Mouse (Mus musculus): ENCODE data around the gene Fut1. TPM values are rescaled to one million over a fixed set of nuclear protein-coding genes. Genes with fewer than 3 reads are reported as not detected.

Fut1 gene
- polyA plus RNA-seq, 1 experiment from 2014 or later = not detected

DNA sequence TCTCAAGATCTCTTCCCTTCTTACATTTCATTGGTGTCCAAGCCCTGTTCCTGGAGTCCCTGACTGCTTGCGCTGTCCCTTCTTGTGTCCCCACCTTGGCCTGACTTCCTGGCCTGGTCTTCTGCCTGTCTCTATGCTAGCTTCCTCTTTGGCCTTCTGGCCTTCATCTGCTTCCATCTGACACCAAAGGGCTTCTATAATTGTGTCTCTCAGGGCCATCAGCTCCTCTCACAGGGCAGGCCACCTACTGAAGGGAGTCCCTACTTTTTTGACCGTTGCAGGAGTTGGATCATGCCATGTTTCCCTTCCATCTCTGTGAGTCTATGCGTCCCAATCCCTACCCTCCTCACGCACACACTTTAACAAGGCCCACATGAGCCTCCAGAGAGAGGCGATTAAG, 27.2 kb upstream of the Fut1 start:
- H3K27me3 ChIP-seq (ENCODE audit: low read depth, poor library complexity, severe bottlenecking) = no peaks in the 10 kb centered on the region
- peak overlapping the region; percentile 67 for H3K27ac ChIP-seq (replicated peaks)
- DNase-seq (ENCODE audit: low spot score) = no peak
- H3K9me3 ChIP-seq (replicated peaks) = no peaks in the 10 kb centered on the region
- H3K4me1 ChIP-seq = peaks cover 12% of the 10 kb centered on the region
- 95% methylated on average over 5 of the region's 5 CpGs for WGBS
- H3K36me3 ChIP-seq = peaks cover 21% of the 10 kb centered on the region
- 0 out of 2 replicates have a peak overlapping the region, but pooled peaks have one; percentile 45 for H3K4me3 ChIP-seq

DNA sequence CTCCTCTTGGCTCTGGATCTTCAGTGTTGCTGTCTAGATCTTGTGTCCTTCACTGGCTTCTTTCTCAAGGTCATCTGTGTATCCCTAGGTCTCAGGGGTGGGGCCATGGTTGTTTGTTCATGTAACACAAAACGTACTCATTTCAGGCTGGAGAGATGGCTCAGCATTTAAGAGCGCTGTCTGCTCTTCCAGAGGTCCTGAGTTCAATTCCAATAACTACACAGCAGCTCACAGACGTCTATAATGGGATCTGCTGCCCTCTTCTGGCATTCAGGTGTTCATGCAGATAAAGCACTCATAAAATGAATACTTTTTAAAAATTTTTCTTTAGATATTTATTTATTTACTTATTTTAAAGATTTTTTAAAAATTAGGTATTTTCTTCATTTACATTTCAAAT, 26.2 kb upstream of the Fut1 start:
- H3K4me3 ChIP-seq = no peak overlapping the region
- no peak overlapping the region for H3K27ac ChIP-seq (replicated peaks)
- H3K36me3 ChIP-seq = peaks cover 11% of the 10 kb centered on the region
- H3K4me1 ChIP-seq = peaks cover 12% of the 10 kb centered on the region
- no peak for DNase-seq (ENCODE audit: low spot score)
- H3K9me3 ChIP-seq (replicated peaks) = no peaks in the 10 kb centered on the region
- 64% methylated on average over 3 of the region's 3 CpGs for WGBS
- no peaks in the 10 kb centered on the region for H3K27me3 ChIP-seq (ENCODE audit: low read depth, poor library complexity, severe bottlenecking)

DNA sequence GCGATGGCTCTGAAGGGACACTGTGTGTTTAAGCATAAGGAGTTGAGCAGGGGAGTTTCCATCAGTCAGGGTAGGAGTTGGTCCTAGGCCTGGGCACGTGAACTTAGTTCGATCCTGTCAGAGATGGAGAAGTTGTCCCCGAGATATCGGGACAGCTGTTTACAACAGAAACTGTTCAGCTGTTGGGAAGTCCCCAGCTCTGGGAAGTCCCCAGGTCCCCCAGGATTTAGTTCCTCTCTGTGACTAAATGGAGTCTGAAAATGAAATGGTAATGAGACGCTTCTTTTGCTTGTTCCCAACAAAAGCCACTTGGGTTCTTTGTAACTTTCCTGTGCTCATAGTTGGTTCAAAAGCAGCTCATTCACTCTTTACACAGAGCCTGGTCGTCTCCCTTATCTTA, 25.2 kb upstream of the Fut1 start:
- no peaks in the 10 kb centered on the region for H3K9me3 ChIP-seq (replicated peaks)
- no peak overlapping the region for H3K27ac ChIP-seq (replicated peaks)
- DNase-seq (ENCODE audit: low spot score) = no peak
- peaks cover 6% of the 10 kb centered on the region; the same call in 1 of the 2 replicates for H3K36me3 ChIP-seq
- WGBS = 87% methylated on average over 7 of the region's 7 CpGs
- H3K27me3 ChIP-seq (ENCODE audit: low read depth, poor library complexity, severe bottlenecking) = no peaks in the 10 kb centered on the region
- H3K4me1 ChIP-seq = peaks cover 12% of the 10 kb centered on the region
- H3K4me3 ChIP-seq = no peak overlapping the region

DNA sequence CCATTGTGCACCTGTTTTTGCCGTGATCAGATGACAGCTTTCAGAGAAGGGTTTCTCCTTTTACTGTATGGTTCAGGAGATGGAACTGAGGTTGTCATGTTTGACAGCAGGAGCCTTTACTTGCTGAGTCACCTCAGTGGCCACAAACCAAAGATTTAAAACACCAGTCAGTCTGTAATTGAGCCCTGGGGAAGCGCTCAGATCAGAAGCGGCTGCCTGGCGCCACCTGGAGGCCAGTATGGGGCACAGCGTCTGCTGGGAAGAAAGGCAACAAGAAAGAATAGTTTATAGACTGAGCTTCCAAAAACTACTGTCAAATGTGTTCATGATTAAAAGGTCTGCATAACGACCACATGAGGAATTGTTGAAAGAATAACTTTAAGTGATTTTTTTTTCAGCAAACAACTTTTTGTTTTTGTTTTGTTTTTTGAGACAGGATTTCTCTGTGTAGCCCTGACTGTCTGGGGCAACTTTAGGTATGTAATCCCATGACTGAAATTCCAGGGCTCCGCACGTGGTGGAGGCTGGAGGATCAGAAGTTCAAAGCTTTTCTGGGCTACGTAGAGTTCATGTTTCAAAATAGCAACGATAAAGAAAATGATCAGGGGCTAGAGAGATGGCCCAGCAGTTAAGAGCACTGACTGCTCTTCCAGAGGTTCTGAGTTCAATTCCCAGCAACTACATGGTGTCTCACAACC, 23.8 kb upstream of the Fut1 start:
- no peak overlapping the region for H3K4me3 ChIP-seq
- H3K4me1 ChIP-seq = peaks cover 12% of the 10 kb centered on the region
- H3K27ac ChIP-seq (replicated peaks) = no peak overlapping the region
- WGBS = 26% methylated on average over 10 of the region's 10 CpGs
- no peaks in the 10 kb centered on the region for H3K36me3 ChIP-seq
- H3K9me3 ChIP-seq (replicated peaks) = no peaks in the 10 kb centered on the region
- H3K27me3 ChIP-seq (ENCODE audit: low read depth, poor library complexity, severe bottlenecking) = no peaks in the 10 kb centered on the region
- peak; percentile 65 for DNase-seq (ENCODE audit: low spot score)

DNA sequence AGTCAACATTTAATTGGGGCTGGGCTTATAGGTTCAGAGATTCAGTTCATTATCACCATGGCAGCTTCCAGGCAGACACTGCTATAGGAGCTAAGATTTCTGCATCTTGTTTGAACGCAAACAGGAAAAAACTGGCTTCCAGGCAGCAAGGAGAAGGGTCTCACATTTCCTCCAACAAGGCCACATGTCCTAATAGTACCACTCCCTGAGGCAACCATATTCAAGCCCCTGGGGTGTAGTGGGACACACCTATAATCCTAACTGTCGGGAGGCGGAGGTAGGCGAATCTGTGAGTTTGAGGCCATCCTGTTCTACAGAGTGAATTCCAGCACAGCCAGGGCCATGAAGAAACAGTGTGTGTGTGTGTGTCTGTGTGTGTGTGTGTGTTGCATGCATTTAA, 21.9 kb upstream of the Fut1 start:
- 85% methylated on average over 4 of the region's 4 CpGs for WGBS
- no peak overlapping the region for H3K27ac ChIP-seq (replicated peaks)
- no peak for DNase-seq (ENCODE audit: low spot score)
- no peaks in the 10 kb centered on the region for H3K27me3 ChIP-seq (ENCODE audit: low read depth, poor library complexity, severe bottlenecking)
- H3K36me3 ChIP-seq = no peaks in the 10 kb centered on the region
- no peaks in the 10 kb centered on the region for H3K9me3 ChIP-seq (replicated peaks)
- H3K4me3 ChIP-seq = no peak overlapping the region
- H3K4me1 ChIP-seq = peaks cover 7% of the 10 kb centered on the region

DNA sequence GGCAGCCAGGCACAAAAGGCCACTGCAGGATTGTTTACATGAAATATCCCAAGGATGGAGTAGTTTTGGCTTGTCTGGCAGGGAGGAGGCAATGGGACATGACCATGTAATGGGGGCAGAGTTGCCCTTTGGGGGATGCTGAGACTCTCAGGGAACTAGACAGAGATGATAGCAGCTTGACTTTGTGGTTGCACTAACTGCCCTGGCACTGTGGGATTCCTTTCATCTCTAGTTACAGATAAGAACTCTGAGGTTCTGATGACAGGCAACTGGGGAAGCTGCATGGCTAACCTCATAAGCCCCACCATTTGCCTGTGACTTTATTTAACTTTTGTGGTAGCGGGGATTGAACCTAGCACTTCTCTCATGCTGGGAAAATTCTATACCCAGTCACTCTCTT, 21.0 kb upstream of the Fut1 start:
- H3K36me3 ChIP-seq = no peaks in the 10 kb centered on the region
- H3K4me1 ChIP-seq = peaks cover 7% of the 10 kb centered on the region
- 70% methylated on average over 1 of the region's 1 CpGs for WGBS
- no peaks in the 10 kb centered on the region for H3K27me3 ChIP-seq (ENCODE audit: low read depth, poor library complexity, severe bottlenecking)
- no peak for DNase-seq (ENCODE audit: low spot score)
- H3K4me3 ChIP-seq = no peak overlapping the region
- no peaks in the 10 kb centered on the region for H3K9me3 ChIP-seq (replicated peaks)
- no peak overlapping the region for H3K27ac ChIP-seq (replicated peaks)

DNA sequence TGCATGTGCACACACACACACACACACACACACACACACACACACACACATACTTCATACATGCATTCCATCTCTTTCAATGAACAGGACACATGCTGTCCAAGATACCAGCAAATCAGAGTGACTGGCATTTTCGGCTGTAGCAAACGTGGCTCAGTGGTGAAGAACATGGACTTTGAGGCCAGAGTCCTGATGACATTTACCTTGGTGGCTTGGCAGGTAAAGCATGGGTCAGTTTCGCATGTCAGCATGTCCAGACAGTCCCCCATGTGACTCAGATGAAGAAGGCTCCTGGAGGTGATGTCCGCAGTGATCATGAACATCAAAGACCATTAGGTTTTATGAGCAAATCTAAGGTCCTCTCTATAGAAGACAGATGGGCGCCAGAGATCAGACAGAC, 20.1 kb upstream of the Fut1 start:
- no peaks in the 10 kb centered on the region for H3K9me3 ChIP-seq (replicated peaks)
- 89% methylated on average over 5 of the region's 5 CpGs for WGBS
- no peaks in the 10 kb centered on the region for H3K27me3 ChIP-seq (ENCODE audit: low read depth, poor library complexity, severe bottlenecking)
- peaks cover 14% of the 10 kb centered on the region for H3K4me1 ChIP-seq
- DNase-seq (ENCODE audit: low spot score) = no peak
- H3K4me3 ChIP-seq = no peak overlapping the region
- no peak overlapping the region for H3K27ac ChIP-seq (replicated peaks)
- no peaks in the 10 kb centered on the region for H3K36me3 ChIP-seq

DNA sequence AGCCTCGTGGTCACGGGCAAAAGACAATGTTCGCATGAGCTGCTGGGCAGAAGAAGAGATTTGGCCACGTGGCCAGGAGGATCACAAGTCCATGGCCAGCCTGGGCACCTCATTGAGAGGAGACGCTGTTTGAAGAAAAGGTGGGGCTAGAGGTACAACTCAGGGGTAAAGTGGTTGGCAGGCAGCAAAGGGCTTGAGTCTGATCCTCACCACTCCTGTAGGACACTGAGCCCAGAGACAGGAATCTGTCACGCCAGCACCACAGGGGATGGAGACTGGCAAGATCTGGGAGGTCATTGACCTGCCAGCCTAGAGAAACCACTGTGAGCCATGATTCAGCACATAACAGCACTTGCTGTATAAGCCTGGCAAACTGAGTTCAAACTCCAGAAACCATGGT, 19.6 kb upstream of the Fut1 start:
- Histone ChIP-seq H3K9me3 (replicated peaks) (no peaks in the 10 kb centered on the region), H3K27ac (replicated peaks) (no peak overlapping the region), H3K4me1 (peaks cover 15% of the 10 kb centered on the region), H3K36me3 (no peaks in the 10 kb centered on the region), H3K4me3 (no peak overlapping the region), H3K27me3 (ENCODE audit: low read depth, poor library complexity, severe bottlenecking) (no peaks in the 10 kb centered on the region)
- DNase-seq (ENCODE audit: low spot score) = no peak
- 93% methylated on average over 6 of the region's 6 CpGs for WGBS

DNA sequence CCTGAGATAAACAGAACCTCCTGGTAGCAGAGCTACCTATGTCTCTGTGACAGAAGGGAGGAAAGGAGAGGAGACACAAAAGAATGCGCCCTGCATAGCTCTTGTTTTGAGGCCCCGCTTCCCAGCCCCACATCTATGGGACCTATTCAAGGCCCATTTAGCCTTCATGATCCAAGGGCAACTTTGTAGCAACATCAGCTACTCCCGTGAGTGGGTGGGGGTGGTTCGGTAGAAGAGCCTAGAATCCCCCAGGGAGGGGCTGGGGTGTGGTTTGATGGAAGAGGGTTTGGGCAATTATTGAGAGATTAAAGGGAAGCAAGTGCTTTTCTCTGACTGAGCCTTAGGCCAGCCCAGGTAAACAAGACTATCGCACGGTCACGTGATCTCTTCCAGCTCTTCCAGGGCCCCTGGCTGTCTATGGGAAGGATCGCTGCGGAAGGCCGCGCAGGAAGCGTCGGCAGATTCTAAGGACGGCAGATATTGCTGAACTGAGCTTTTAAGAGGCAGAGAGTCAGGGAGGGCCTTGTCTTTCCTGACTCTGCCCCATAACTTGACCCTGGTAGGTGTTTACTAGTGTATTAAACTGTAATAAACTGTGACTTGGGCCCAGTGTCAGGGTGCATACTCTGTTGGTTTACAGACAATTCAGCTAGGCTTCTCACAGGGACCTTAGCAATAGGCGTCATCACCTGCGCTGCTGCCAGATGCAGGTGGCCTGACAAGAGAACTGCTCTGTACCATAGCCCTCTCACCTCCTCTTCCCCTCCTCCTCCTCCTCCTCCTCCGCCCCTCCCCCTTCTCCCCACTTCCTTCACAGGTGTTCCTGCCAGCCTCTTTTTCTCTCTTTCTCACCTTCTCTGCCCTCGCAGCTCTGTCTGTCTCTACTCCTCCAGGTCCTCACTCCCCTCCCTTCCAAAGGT, 17.9 kb upstream of the Fut1 start:
- no peak overlapping the region for H3K4me3 ChIP-seq
- H3K27ac ChIP-seq (replicated peaks) = no peak overlapping the region
- H3K9me3 ChIP-seq (replicated peaks) = no peaks in the 10 kb centered on the region
- 54% methylated on average over 18 of the region's 18 CpGs for whole genome bisulfite sequencing
- no peaks in the 10 kb centered on the region for H3K36me3 ChIP-seq
- peaks cover 15% of the 10 kb centered on the region for H3K4me1 ChIP-seq
- no peak for DNase-seq (ENCODE audit: low spot score)
- H3K27me3 ChIP-seq (ENCODE audit: low read depth, poor library complexity, severe bottlenecking) = no peaks in the 10 kb centered on the region

DNA sequence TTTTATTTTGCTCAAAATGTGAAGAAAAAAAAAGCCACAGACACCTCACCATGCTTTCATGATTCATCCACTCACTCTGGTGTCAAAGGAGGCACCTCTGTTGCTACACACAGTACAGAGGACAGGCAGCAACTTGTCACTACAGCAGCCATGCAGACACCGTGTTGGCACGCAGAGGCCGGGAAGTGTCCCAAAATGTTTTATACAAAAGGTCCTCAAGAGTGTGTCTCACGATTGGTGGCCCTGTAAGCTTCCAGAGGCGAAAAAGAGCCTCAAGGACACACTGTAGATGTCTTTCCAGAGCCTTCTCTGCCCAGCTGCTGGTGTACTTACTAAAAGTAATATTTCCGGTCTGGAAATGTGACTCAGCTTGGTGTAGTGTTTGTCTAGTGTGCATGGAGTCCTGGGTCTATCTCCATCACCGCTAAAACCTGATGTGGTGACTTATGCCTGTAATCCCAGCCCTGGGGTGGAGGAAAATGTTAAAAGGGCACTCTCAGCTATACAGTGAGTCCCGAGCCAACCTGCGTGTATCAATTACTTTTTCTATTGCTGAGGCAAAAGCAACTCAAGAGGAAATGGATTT, 11.3 kb upstream of the Fut1 start:
- WGBS = 87% methylated on average over 9 of the region's 9 CpGs
- H3K4me1 ChIP-seq = peaks cover 8% of the 10 kb centered on the region
- H3K4me3 ChIP-seq = no peak overlapping the region
- no peak for DNase-seq (ENCODE audit: low spot score)
- no peaks in the 10 kb centered on the region for H3K36me3 ChIP-seq
- H3K27ac ChIP-seq (replicated peaks) = no peak overlapping the region
- no peaks in the 10 kb centered on the region for H3K9me3 ChIP-seq (replicated peaks)
- no peaks in the 10 kb centered on the region for H3K27me3 ChIP-seq (ENCODE audit: low read depth, poor library complexity, severe bottlenecking)

DNA sequence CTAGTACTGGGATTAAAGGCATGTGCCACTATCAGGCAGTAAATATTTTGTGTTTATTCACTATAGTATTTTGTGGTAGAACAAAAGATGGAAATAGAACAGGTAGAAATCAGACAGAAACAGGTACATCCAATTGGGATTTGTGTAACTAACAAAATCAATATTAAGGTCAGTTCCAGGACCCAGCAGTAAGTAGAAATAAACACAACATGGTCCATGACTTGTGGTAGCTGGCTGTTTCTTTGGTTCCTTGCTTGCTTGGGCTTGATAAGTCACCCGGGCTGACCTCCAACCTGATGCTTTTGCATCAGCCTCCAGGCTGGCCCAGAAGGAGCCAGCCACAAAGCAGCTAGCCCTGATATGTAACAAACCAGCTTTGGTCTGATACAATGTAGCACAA, 7.6 kb upstream of the Fut1 start:
- DNase-seq (ENCODE audit: low spot score) = no peak
- H3K27me3 ChIP-seq (ENCODE audit: low read depth, poor library complexity, severe bottlenecking) = peaks cover 5% of the 10 kb centered on the region; the same call in 1 of the 2 replicates
- H3K4me1 ChIP-seq = no peaks in the 10 kb centered on the region
- WGBS = 72% methylated on average over 1 of the region's 1 CpGs
- no peaks in the 10 kb centered on the region for H3K9me3 ChIP-seq (replicated peaks)
- no peak overlapping the region for H3K4me3 ChIP-seq
- H3K36me3 ChIP-seq = no peaks in the 10 kb centered on the region
- H3K27ac ChIP-seq (replicated peaks) = no peak overlapping the region

DNA sequence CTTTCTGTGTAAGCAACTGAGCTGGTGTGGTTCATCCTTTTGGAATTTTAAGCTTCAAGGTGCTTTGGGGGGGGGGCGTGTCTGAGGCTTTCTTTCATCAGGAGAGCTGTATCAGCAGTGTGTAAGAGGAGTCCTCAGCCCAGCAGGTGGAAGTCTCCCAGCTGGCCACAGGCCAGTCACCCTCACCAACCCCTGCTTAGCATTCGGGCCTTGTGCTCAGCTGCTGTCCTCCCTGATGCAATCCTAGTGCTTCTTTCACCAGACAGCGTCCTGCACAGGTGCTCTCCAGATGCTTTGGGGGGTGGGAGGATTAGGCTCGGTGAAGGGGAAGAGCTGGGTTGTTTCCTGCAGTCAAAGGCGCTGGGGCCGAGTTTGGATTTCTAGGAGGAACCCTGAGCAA, 812 bp upstream of the Fut1 start:
- no peak overlapping the region for H3K27ac ChIP-seq (replicated peaks)
- H3K36me3 ChIP-seq = no peaks in the 10 kb centered on the region
- no peaks in the 10 kb centered on the region for H3K9me3 ChIP-seq (replicated peaks)
- H3K4me3 ChIP-seq = no peak overlapping the region
- WGBS = 21% methylated on average over 6 of the region's 6 CpGs
- peaks cover 12% of the 10 kb centered on the region for H3K4me1 ChIP-seq
- DNase-seq (ENCODE audit: low spot score) = no peak
- peaks cover 59% of the 10 kb centered on the region for H3K27me3 ChIP-seq (ENCODE audit: low read depth, poor library complexity, severe bottlenecking)

DNA sequence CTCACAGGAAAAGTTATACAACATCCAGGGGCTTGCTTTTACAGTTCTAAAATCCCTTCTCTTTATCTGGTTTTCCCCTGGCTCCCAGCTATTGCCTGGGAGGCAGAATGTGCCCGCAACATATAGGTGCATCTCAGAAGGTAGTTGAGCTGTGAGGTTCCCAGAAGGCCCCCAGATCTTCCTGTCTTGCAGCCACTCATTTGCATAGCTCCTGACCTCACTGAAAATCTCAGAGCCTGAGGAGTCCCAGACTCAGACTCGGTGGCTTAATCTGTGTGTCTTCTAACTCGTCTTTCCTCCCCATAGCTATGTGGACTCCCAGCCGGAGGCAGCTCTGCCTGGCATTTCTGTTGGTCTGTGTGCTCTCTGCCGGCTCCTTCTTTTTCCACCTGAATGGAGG, 1.2 kb downstream of the Fut1 start:
- H3K4me1 ChIP-seq = peaks cover 12% of the 10 kb centered on the region
- no peak overlapping the region for H3K27ac ChIP-seq (replicated peaks)
- no peak overlapping the region for H3K4me3 ChIP-seq
- no peak for DNase-seq (ENCODE audit: low spot score)
- 72% methylated on average over 5 of the region's 5 CpGs for WGBS
- no peaks in the 10 kb centered on the region for H3K36me3 ChIP-seq
- H3K9me3 ChIP-seq (replicated peaks) = no peaks in the 10 kb centered on the region
- peaks cover 59% of the 10 kb centered on the region for H3K27me3 ChIP-seq (ENCODE audit: low read depth, poor library complexity, severe bottlenecking)

Measured in midbrain, embryonic 10.5 days (tissue).